Mouse (Mus musculus) embryonic fibroblast, embryonic 13.5 days (primary cell): ENCODE measurements around the gene Mst1.
A peak's percentile ranks its signal among the peaks of the same experiment; 100 is the strongest.

Source experiments
- CTCF ChIP-seq: IDR thresholded peaks from 2 replicates; pipeline ENCODE4 v1.5.1; 2011; ENCODE audit warnings: mild to moderate bottlenecking, control low read depth, low read length, moderate library complexity, borderline replicate concordance; ENCODE audit not compliant: insufficient read depth
- POLR2A ChIP-seq: IDR thresholded peaks from 2 replicates; pipeline ENCODE4 v1.6.1; 2011; ENCODE audit warnings: low read depth, mild to moderate bottlenecking, control low read depth, low read length, moderate library complexity

DNA sequence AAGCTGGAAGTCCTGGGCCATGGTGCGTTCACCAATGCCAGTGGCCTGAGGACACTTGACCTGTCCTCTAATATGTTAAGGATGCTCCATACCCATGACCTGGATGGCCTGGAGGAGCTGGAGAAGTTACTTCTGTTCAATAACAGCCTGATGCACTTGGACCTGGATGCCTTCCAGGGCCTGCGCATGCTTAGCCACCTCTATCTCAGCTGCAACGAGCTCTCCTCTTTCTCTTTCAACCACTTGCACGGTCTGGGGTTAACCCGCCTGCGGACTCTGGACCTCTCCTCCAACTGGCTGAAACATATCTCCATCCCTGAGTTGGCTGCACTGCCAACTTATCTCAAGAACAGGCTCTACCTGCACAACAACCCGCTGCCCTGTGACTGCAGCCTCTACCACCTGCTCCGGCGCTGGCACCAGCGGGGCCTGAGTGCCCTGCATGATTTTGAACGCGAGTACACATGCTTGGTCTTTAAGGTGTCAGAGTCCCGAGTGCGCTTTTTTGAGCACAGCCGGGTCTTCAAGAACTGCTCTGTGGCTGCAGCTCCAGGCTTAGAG is 26.5 kb upstream of the Mst1 start:
- TF ChIP-seq POLR2A (0 out of 2 replicates have a peak, but pooled peaks have one; percentile 5), CTCF (no peak)
